Mouse (Mus musculus) ES-E14 (cell line): ENCODE measurements around the gene Ift140. TPM values are rescaled to one million over a fixed set of nuclear protein-coding genes. Genes with fewer than 3 reads are reported as not detected.

Source experiments
- DNase-seq: peaks from one replicate; pipeline ENCODE4 v3.0.0-alpha.2; 2013; ENCODE audit warnings: low read depth, low spot score
- H3K27ac ChIP-seq: 2 replicates; pipeline ENCODE4 v1.5.1; 2012; ENCODE audit warnings: low read depth, mild to moderate bottlenecking, low read length, moderate library complexity, mixed read lengths; ENCODE audit not compliant: poor library complexity, insufficient read depth, severe bottlenecking
- H3K36me3 ChIP-seq: 2 replicates; pipeline ENCODE4 v1.6.1; 2012; ENCODE audit warnings: mild to moderate bottlenecking, low read length, moderate library complexity, mixed read lengths; ENCODE audit not compliant: control insufficient read depth, poor library complexity, insufficient read depth, severe bottlenecking
- H3K4me1 ChIP-seq, 2 experiments: fragments of 150-350 bp in 1 of 2; sonication (generic) in 1 of 2; 2 replicates each; pipeline ENCODE4 v1.6.1; 2012; ENCODE audit warnings: low read length in 2 of 2, mild to moderate bottlenecking in 1 of 2, mixed read lengths in 1 of 2; ENCODE audit not compliant: control insufficient read depth in 2 of 2, insufficient read depth in 2 of 2, poor library complexity in 1 of 2
- H3K4me3 ChIP-seq, 2 experiments: fragments of 150-350 bp in 1 of 2; sonication (generic) in 1 of 2; 2 replicates each; pipeline ENCODE4 v1.5.1; 2012; ENCODE audit warnings: low read length in 2 of 2, low read depth in 1 of 2, mild to moderate bottlenecking in 1 of 2, mixed read lengths in 1 of 2; ENCODE audit not compliant: insufficient read depth in 1 of 2, poor library complexity in 1 of 2, severe bottlenecking in 1 of 2
- H3K9ac ChIP-seq: 2 replicates; pipeline ENCODE4 v1.6.1; 2012; ENCODE audit warnings: low read depth, mild to moderate bottlenecking, low read length, mixed read lengths; ENCODE audit not compliant: poor library complexity, insufficient read depth, severe bottlenecking
- H3K9me3 ChIP-seq: fragments of 150-350 bp; sonication (generic); 2 replicates; pipeline ENCODE4 v1.6.1; 2012; ENCODE audit warnings: low read depth, mild to moderate bottlenecking, low read length; ENCODE audit not compliant: control insufficient read depth, insufficient read depth
- CHD2 ChIP-seq: IDR thresholded peaks from 2 replicates; pipeline ENCODE4 v1.6.1; 2014; ENCODE audit warnings: mild to moderate bottlenecking, low read depth, low read length, inconsistent platforms
- HCFC1 ChIP-seq: IDR thresholded peaks from 2 replicates; pipeline ENCODE4 v1.6.1; 2012; ENCODE audit warnings: low read length, inconsistent platforms, borderline replicate concordance; ENCODE audit not compliant: insufficient read depth
- MAFK ChIP-seq: IDR thresholded peaks from 2 replicates; pipeline ENCODE4 v1.6.1; 2014; ENCODE audit warnings: mild to moderate bottlenecking, low read depth, low read length, inconsistent platforms; ENCODE audit not compliant: insufficient read depth
- ZC3H11A ChIP-seq: IDR thresholded peaks from 2 replicates; pipeline ENCODE4 v1.6.1; 2012; ENCODE audit warnings: low read depth, mild to moderate bottlenecking, inconsistent platforms, low read length, borderline replicate concordance
- ZNF384 ChIP-seq: IDR thresholded peaks from 2 replicates; pipeline ENCODE4 v1.6.1; 2012; ENCODE audit warnings: low read depth, low read length, inconsistent platforms
- in situ Hi-C, 2 experiments: fragments of 600-800 bp; cut with MboI; formaldehyde crosslinking; loops; one replicate each; pipeline ENCODE4 v1.15.1; 2025; ENCODE audit warnings: low sequenced_read_pairs in 2 of 2, inconsistent platforms in 1 of 2; ENCODE audit not compliant: unreplicated experiment in 2 of 2
- total RNA-seq: library from RNA; depleted of rRNA; stranded (reverse); fragments of 300-350 nt; gene quantifications from 2 replicates; pipeline ENCODE4 v1.2.3, GENCODE M21; 2012; rRNA removed

Ift140 gene
- total RNA-seq, 1 experiment, result 8.1 TPM

DNA sequence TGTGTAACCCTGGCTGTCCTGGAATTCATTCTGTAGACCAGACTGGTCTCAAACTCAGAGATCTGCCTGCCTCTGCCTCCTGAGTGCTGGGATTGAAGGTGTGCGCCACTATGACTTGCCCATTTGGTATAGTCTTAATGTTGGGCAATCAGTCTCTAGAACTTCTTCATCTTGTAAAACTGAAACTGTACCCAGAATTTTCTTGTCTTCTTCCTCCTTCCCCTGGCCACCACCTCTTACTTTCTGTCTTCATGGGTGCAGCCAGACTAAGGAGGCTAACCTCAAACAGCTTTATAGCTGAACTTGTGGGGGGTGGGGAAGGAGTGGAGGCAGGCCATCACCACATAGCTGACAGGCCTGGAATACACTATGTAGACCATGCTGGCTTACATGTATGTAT lies 122.9 kb downstream of the Ift140 start:
- Histone ChIP-seq H3K4me3 (no peak overlapping the region), H3K9me3 (no peaks in the 10 kb centered on the region), H3K9ac (no peak overlapping the region), H3K27ac (no peak overlapping the region), H3K4me1 (no peaks in the 10 kb centered on the region), H3K36me3 (peaks cover 10% of the 10 kb centered on the region; the same call in 1 of the 2 replicates)
- in situ Hi-C loops, result no loop called here
- DNase-seq, result no peak
- TF ChIP-seq ZC3H11A, result no peak
- no peak for TF ChIP-seq CHD2
- TF ChIP-seq MAFK, result no peak
- no peak for TF ChIP-seq ZNF384
- TF ChIP-seq HCFC1, result no peak

DNA sequence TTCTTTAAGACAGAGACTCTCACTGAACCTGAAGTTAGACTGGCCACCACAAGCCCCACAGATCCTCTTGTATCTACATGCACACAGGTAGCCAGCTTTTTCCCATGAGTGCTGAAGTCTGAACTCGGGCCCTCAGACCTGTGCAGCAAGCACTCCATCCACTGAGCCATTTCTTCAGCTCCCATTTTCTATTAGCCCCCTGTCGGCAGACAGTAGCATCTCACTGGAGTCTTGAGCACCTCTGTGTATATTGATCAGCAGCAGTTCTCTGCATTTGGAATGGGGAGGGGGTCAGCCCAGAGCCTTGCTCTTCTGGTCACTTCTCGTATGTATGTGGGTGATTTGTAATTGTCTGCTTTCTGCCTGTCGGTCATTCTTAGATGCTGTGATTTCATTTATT lies 124.1 kb downstream of the Ift140 start:
- no peak overlapping the region for H3K9ac ChIP-seq
- peak; percentile 27 for DNase-seq
- in situ Hi-C loops, result no loop called here
- H3K4me1 ChIP-seq, result no peaks in the 10 kb centered on the region
- H3K36me3 ChIP-seq, result peaks cover 10% of the 10 kb centered on the region; the same call in 1 of the 2 replicates
- no peak overlapping the region for H3K27ac ChIP-seq
- TF ChIP-seq ZNF384 (no peak), HCFC1 (no peak), ZC3H11A (no peak), MAFK (no peak), CHD2 (no peak)
- no peaks in the 10 kb centered on the region for H3K9me3 ChIP-seq
- no peak overlapping the region for H3K4me3 ChIP-seq

Other genes starting within 250 kb of the Ift140 start
- 0.13 and 0.42 TPM in 2 replicates for gene Meiob, start 211.8 kb upstream of the Ift140 start, total RNA-seq
- 37.3 and 40.5 TPM in 2 replicates for gene Hagh, start 175.9 kb upstream of the Ift140 start, total RNA-seq
- gene Fahd1, start 165.7 kb upstream of the Ift140 start, total RNA-seq, result 9.7 and 9.8 TPM in 2 replicates
- 2.5 and 5.8 TPM in 2 replicates for gene Igfals, start 150.1 kb upstream of the Ift140 start, total RNA-seq
- gene Nubp2, start 129.7 kb upstream of the Ift140 start, total RNA-seq, result 85.8 and 118 TPM in 2 replicates
- 34.2 and 37.1 TPM in 2 replicates for gene Spsb3, start 129.4 kb upstream of the Ift140 start, total RNA-seq
- gene Eme2, start 121.0 kb upstream of the Ift140 start, total RNA-seq, result 21.8 and 33.7 TPM in 2 replicates
- 36.1 and 39.6 TPM in 2 replicates for gene Mrps34, start 121.0 kb upstream of the Ift140 start, total RNA-seq
- 59.4 and 84.1 TPM in 2 replicates for gene Nme3, start 119.6 kb upstream of the Ift140 start, total RNA-seq
- gene Mapk8ip3, start 79.1 kb upstream of the Ift140 start, total RNA-seq, result 55.7 and 63.7 TPM in 2 replicates
- 90.3 and 105 TPM in 2 replicates for gene Jpt2, start 55.4 kb upstream of the Ift140 start, total RNA-seq
- gene Cramp1l, start 297 bp upstream of the Ift140 start, total RNA-seq, result 9.1 and 11.6 TPM in 2 replicates
- 0.32 and 0.62 TPM in 2 replicates for gene Tmem204, start 67.5 kb downstream of the Ift140 start, total RNA-seq
- 34.2 and 47.3 TPM in 2 replicates for gene Telo2, start 99.9 kb downstream of the Ift140 start, total RNA-seq
- not detected in 2 replicates for gene Ptx4, start 104.7 kb downstream of the Ift140 start, total RNA-seq
- gene Clcn7, start 117.3 kb downstream of the Ift140 start, total RNA-seq, result 35.0 and 62.4 TPM in 2 replicates
- gene Ccdc154, start 146.4 kb downstream of the Ift140 start, total RNA-seq, result 0.18 and 0.32 TPM in 2 replicates
- not detected in 2 replicates for gene Gm38655, start 159.4 kb downstream of the Ift140 start, total RNA-seq
- 22.8 and 25.5 TPM in 2 replicates for gene BC003965, start 168.5 kb downstream of the Ift140 start, total RNA-seq
- gene Unkl, start 172.3 kb downstream of the Ift140 start, total RNA-seq, result 12.4 and 14.8 TPM in 2 replicates
- 17.3 and 28.5 TPM in 2 replicates for gene Gnptg, start 224.0 kb downstream of the Ift140 start, total RNA-seq
- 32.3 and 34.9 TPM in 2 replicates for gene Tsr3, start 224.1 kb downstream of the Ift140 start, total RNA-seq
- 1.4 and 1.9 TPM in 2 replicates for gene Baiap3, start 240.3 kb downstream of the Ift140 start, total RNA-seq